Mouse (Mus musculus) fibroblast of lung, adult 2 months (primary cell): ENCODE measurements around the gene Dgkb.

ENCODE experiments used
- DNase-seq: peaks from one replicate; pipeline ENCODE4 v3.0.0-alpha.2; 2011; ENCODE audit warnings: low read depth

Dgkb gene

GRCm38 (mm10) chr12:38596416-38597062, 779.0 kb downstream of the Dgkb start:
- no peak for DNase-seq

- no peak for DNase-seq
These were observed 780.6 kb downstream of the Dgkb start for GRCm38 (mm10) chr12:38598096-38598495.

GRCm38 (mm10) chr12:38600165-38600845, 782.8 kb downstream of the Dgkb start:
- DNase-seq = no peak

- no peak for DNase-seq
These were observed 790.6 kb downstream of the Dgkb start for GRCm38 (mm10) chr12:38608104-38608503.

GRCm38 (mm10) chr12:38668265-38668664, 850.7 kb downstream of the Dgkb start:
- DNase-seq = no peak
